ENCODE assay signal across 14 mouse cellular contexts in genomic region chr5:141058141-141058540, GRCm38 (mm10). TPM values are rescaled to one million over a fixed set of nuclear protein-coding genes. Genes with fewer than 3 reads are reported as not detected.
DNase-seq lines count a peak whose midpoint lies in the region; TF ChIP-seq lines count a peak whose summit lies in the region.
"Had no signal": no experiment of that assay in that cellular context is flagged by ENCODE, and none has a peak within 500 bp of the region (broad histone marks: within the 10 kb centered on the region; RNA-seq: fewer than 3 reads in every experiment).

No protein-coding gene starts in this region.

- no peak for TF ChIP-seq CTCF in brain, embryonic 14.5 days (IDR thresholded peaks at IDR 0.05; ENCODE audit: borderline replicate concordance, extremely low read depth, insufficient read depth, insufficient read length)

- no peak for TF ChIP-seq POLR2A in brain, embryonic 14.5 days (IDR thresholded peaks at IDR 0.05; ENCODE audit: borderline replicate concordance, extremely low read depth, insufficient read depth, insufficient read length, poor library complexity, severe bottlenecking)

- peak; percentile 21 to 33 for DNase-seq in layer of hippocampus, adult 8-10 months (ENCODE audit: low spot score in 2 of 2)
- DNase-seq in layer of hippocampus, postnatal 25 days (ENCODE audit: extremely low spot score in 1 of 2, low spot score in 1 of 2), result no peak
- DNase-seq in brain, embryonic 14.5 days (ENCODE audit: low read depth), result peak; percentile 31
- peak; percentile 11 to 14 for DNase-seq in frontal cortex, postnatal 25 days (ENCODE audit: low spot score in 2 of 2)
- DNase-seq in left cerebral cortex, postnatal 25 days (ENCODE audit: low spot score in 2 of 2), result peak; percentile 49 to 87
- DNase-seq in cerebellum, adult 11-12 months, result no peak
- DNase-seq in ovary, postnatal 10 days (ENCODE audit: low spot score), result no peak
- DNase-seq: cerebellum, adult 11 months; forebrain, postnatal 0 days; heart, postnatal 36 days; kidney, postnatal 14 days; liver, embryonic 13.5 days; thymus, postnatal 36 days had no signal

- intact Hi-C loops in left cerebral cortex, postnatal 25 days (cut with DNase I), result loop anchor here (1.0 kb wide), 1 partner anchor 110 kb away; no protein-coding TSS in a partner anchor

RNA-seq across cellular contexts. Expression of gene Card11, which starts 57.8 kb away (rescaled TPM):
- total RNA-seq in layer of hippocampus, adult 8-10 months (2022), result 1 to 10 TPM in 2 of 4 experiments, under 1 TPM in 2; 0.25 to 2.0 (median 0.85) TPM
- under 1 TPM; 0.15 to 0.21 TPM for total RNA-seq in layer of hippocampus, postnatal 25 days (2021)
- polyA plus RNA-seq in brain, embryonic 14.5 days (2012; rRNA removed), result 0.06 and 0.16 TPM in 2 replicates
- total RNA-seq in left cerebral cortex, postnatal 25 days (2021), result under 1 TPM in 1 of 2 experiments, not detected in 1; 0.16 TPM
- total RNA-seq: forebrain, postnatal 0 days had no signal
- polyA plus RNA-seq: forebrain, postnatal 0 days; Patski had no signal

Comparison
In these comparisons a context has a peak if more than half of its experiments do, and no peak if none do; other contexts are left out.
1. DNase-seq: peak in layer of hippocampus, adult 8-10 months (2 of 2), brain, embryonic 14.5 days (single experiment), frontal cortex, postnatal 25 days (2 of 2) and left cerebral cortex, postnatal 25 days (2 of 2); none in layer of hippocampus, postnatal 25 days (0 of 2), cerebellum, adult 11-12 months (single experiment) and ovary, postnatal 10 days (single experiment).